Mouse (Mus musculus) embryonic fibroblast, embryonic 13.5 days (primary cell): ENCODE measurements at regions not wholly inside any gene's neighbourhood (a gene's known extent, or its start where the extent isn't known, plus 50 kb on each side); places are given as distances from the start of the nearest gene placed in this dataset.

Experiments used
- CTCF ChIP-seq: IDR thresholded peaks from 2 replicates; pipeline ENCODE4 v1.5.1; 2011; ENCODE audit warnings: mild to moderate bottlenecking, control low read depth, low read length, moderate library complexity, borderline replicate concordance; ENCODE audit not compliant: insufficient read depth
- POLR2A ChIP-seq: IDR thresholded peaks from 2 replicates; pipeline ENCODE4 v1.6.1; 2011; ENCODE audit warnings: low read depth, mild to moderate bottlenecking, control low read depth, low read length, moderate library complexity

GRCm38 (mm10) chr3:149526509-149526908 lies 536.2 kb upstream of the Adgrl2 start:
- TF ChIP-seq CTCF (no peak), POLR2A (no peak)
